Mouse (Mus musculus) liver, embryonic 13.5 days (tissue): ENCODE data around the gene Slc27a5. TPM values are rescaled to one million over a fixed set of nuclear protein-coding genes. Genes with fewer than 3 reads are reported as not detected.

Experiments used
- ATAC-seq: fragments of 200-750 bp; cut with Nextera tagmentation; 2 replicates; pipeline ENCODE4 v1.8.0; 2017; ENCODE audit warnings: low read depth, mild to moderate bottlenecking, moderate number of reproducible peaks, moderate library complexity
- DNase-seq: peaks from one replicate; pipeline ENCODE4 v3.0.0; 2022
- H3K27ac ChIP-seq: fragments of 300-500 bp; sonication (generic); 2 replicates; pipeline ENCODE4 v1.5.1; 2015; ENCODE audit warnings: moderate library complexity, mild to moderate bottlenecking, inconsistent platforms
- H3K27me3 ChIP-seq: fragments of 300-500 bp; sonication (generic); 2 replicates; pipeline ENCODE4 v1.6.1; 2015; ENCODE audit warnings: mild to moderate bottlenecking, inconsistent platforms
- H3K36me3 ChIP-seq: fragments of 300-500 bp; sonication (generic); 2 replicates; pipeline ENCODE4 v1.6.1; 2015; ENCODE audit warnings: mild to moderate bottlenecking, inconsistent platforms
- H3K4me1 ChIP-seq: fragments of 300-500 bp; sonication (generic); replicated peaks from 2 replicates; pipeline ENCODE4 v1.6.1; 2015; ENCODE audit warnings: inconsistent platforms
- H3K4me2 ChIP-seq: fragments of 300-500 bp; sonication (generic); 2 replicates; pipeline ENCODE4 v1.6.1; 2015; ENCODE audit warnings: inconsistent platforms, mild to moderate bottlenecking, moderate library complexity
- H3K4me3 ChIP-seq: fragments of 300-500 bp; sonication (generic); replicated peaks from 2 replicates; pipeline ENCODE4 v1.5.1; 2015; ENCODE audit warnings: mild to moderate bottlenecking, inconsistent platforms
- H3K9ac ChIP-seq: fragments of 300-500 bp; sonication (generic); 2 replicates; pipeline ENCODE4 v1.6.1; 2015; ENCODE audit warnings: mild to moderate bottlenecking, inconsistent platforms
- H3K9me3 ChIP-seq: fragments of 300-500 bp; sonication (generic); replicated peaks from 2 replicates; pipeline ENCODE4 v1.6.1; 2016; ENCODE audit warnings: inconsistent platforms
- WGBS: fragments of 180-500 bp; shearing (Covaris S2); methylation state at CpG from one replicate; pipeline ENCODE4 v1.1.7; 2015; ENCODE audit not compliant: insufficient replicate concordance; 5-methylcytosine and 5-hydroxymethylcytosine counted together
- polyA plus RNA-seq: library from polyadenylated mRNA; unstranded; fragments of >200 nt; fragmentation: Nextera tagmentation; extraction: Ambion mirVana; gene quantifications from 2 replicates; pipeline ENCODE4 v1.2.1, GENCODE M21; 2015

Slc27a5 gene
- polyA plus RNA-seq, 1 experiment from 2014 or later, result 4.9 TPM

DNA sequence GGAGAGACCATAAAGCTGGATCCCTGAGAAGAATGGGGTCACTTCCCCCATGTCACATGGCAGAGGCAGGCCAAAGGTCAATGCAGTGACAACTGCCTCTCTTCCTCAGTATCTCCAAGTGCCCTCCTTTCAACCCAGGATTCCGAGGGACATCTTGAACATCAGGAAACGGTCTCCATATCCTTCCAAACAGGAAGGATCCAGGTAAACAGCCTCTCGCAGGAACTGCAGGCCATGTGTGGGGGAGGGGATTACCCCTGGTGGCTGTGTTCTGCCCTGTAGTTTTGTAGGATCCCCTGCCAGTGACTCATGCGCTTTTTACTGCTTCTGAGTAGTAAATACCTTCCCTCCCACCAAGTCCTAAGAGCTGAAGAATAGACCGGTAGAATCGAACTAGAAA, 18.2 kb downstream of the Slc27a5 start:
- peak overlapping the region; percentile 94; the same call in 1 of the 2 replicates for H3K4me2 ChIP-seq
- H3K27ac ChIP-seq, result 0 out of 2 replicates have a peak overlapping the region, but pooled peaks have one; percentile 94
- peaks cover 36% of the 10 kb centered on the region for H3K4me1 ChIP-seq
- H3K27me3 ChIP-seq, result no peaks in the 10 kb centered on the region
- no peak for DNase-seq
- no peak for ATAC-seq
- no peaks in the 10 kb centered on the region for H3K9me3 ChIP-seq
- peaks cover 10% of the 10 kb centered on the region for H3K36me3 ChIP-seq
- no peak overlapping the region for H3K4me3 ChIP-seq
- H3K9ac ChIP-seq, result 0 out of 2 replicates have a peak overlapping the region, but pooled peaks have one; percentile 0
- 69% methylated on average over 6 of the region's 6 CpGs for WGBS

DNA sequence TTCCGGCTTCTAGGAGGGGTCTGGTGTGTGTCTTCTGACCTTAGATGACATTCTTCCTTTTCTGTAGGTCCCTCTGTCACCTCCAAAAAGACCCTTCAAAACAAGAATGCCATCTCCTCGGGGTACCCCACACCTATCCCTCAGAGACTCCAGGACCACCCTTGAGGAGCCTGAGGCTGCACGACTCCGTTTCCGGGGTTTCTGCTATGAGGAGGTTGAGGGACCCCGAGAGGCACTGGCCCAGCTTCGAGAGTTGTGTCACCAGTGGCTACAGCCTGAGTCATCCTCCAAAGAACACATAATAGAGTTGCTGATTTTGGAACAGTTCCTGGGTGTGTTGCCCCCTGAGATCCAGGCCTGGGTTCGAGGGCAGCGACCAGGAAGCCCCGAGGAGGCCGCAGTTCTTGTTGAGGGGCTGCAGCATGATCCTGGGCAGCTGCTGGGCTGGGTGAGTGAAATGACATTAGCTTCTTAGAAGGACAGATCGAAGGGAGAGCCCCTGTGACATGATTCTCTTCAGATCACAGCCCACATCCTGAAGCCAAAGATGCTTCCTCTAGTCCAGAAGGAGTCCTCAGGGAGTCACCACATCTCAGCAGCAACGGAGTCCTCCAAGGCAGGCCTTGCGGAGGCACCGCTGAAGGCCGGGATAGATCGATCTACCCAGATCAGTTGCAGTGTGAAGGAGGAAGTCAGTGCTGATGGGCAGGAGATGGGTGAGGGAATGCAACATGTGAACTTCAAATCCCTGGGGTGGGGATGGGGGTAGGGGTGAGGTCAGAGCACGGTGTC, 18.9 kb downstream of the Slc27a5 start:
- H3K9ac ChIP-seq, result peak overlapping the region; percentile 84
- no peaks in the 10 kb centered on the region for H3K9me3 ChIP-seq
- peaks cover 10% of the 10 kb centered on the region for H3K36me3 ChIP-seq
- peak overlapping the region; percentile 94 for H3K4me2 ChIP-seq
- H3K27ac ChIP-seq, result peak overlapping the region; percentile 94
- peaks cover 32% of the 10 kb centered on the region for H3K4me1 ChIP-seq
- ATAC-seq (no peak), DNase-seq (no peak)
- no peaks in the 10 kb centered on the region for H3K27me3 ChIP-seq
- 74% methylated on average over 18 of the region's 18 CpGs for WGBS
- H3K4me3 ChIP-seq, result peak overlapping the region; percentile 68

DNA sequence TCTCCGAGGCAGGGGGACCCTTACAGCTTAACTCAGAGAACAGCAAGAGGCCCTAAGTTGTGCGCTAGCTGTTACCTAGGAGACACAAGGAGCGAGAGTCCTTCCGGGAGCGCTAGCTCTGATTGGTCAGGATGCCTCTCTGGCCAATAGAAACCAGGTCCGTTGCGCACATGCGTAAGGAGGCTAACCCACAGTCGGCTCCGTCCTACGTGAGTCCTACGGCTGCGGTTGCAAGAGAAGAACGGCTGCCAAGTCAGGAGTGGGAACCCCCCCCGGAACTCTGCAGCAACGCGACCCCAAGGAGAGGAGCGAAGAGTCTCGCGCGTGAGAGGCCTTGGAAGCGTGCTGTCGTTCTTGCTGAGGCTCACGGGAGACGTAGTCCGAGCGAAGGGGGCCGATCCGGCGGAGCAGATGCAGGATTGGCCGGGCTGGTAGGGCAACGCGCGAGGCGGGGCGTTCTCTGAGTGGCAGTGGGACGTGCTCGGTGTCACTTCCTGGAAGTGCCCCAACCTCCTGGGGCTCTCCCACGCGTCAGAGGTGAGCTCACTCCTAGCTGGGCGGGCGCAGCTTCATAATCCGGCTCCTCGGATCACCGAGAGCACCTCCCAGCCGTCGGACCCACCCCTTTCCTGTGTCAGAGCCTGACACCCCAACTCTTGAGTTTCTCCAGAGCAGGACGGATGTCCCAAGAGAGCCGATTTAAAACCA, 20.2 kb downstream of the Slc27a5 start, which contains the start of gene Zfp446:
Gene Zfp446, plus strand, starts transcription at position 167 of the 708 bp plus-strand sequence.
- no peaks in the 10 kb centered on the region for H3K27me3 ChIP-seq
- H3K4me3 ChIP-seq, result peak within 1 kb of the TSS; percentile 68
- peak within 1 kb of the TSS; percentile 94 for H3K4me2 ChIP-seq
- H3K27ac ChIP-seq, result peak within 1 kb of the TSS; percentile 94
- H3K36me3 ChIP-seq, result peaks cover 10% of the 10 kb centered on the region
- no peaks in the 10 kb centered on the region for H3K9me3 ChIP-seq
- peak; percentile 99 for ATAC-seq
- DNase-seq, result peak; percentile 98
- H3K9ac ChIP-seq, result peak within 1 kb of the TSS; percentile 84
- peaks cover 27% of the 10 kb centered on the region for H3K4me1 ChIP-seq
- under 1% methylated on average over 49 of the region's 49 CpGs for WGBS

DNA sequence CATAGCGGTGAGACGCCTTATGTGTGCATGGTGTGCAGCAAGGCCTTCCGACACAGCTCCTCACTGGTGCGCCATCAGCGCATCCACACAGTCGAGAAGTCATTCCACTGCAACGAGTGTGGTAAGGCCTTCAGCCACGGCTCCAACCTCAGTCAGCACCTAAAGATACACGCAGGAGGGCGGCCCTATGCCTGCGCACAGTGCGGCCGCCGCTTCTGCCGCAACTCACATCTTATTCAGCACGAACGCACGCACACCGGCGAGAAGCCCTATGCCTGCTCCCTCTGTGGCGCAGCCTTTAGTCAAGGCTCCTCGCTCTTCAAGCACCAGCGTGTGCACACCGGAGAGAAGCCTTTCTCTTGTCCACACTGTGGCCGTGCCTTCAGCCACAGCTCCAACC, 27.1 kb downstream of the Slc27a5 start:
- H3K27me3 ChIP-seq, result no peaks in the 10 kb centered on the region
- ATAC-seq, result no peak
- DNase-seq, result no peak
- no peak overlapping the region for H3K4me3 ChIP-seq
- H3K9me3 ChIP-seq, result no peaks in the 10 kb centered on the region
- peaks cover 41% of the 10 kb centered on the region for H3K36me3 ChIP-seq
- no peak overlapping the region for H3K27ac ChIP-seq
- no peak overlapping the region for H3K9ac ChIP-seq
- WGBS, result 88% methylated on average over 25 of the region's 25 CpGs
- H3K4me2 ChIP-seq, result no peak overlapping the region
- peaks cover 29% of the 10 kb centered on the region for H3K4me1 ChIP-seq

DNA sequence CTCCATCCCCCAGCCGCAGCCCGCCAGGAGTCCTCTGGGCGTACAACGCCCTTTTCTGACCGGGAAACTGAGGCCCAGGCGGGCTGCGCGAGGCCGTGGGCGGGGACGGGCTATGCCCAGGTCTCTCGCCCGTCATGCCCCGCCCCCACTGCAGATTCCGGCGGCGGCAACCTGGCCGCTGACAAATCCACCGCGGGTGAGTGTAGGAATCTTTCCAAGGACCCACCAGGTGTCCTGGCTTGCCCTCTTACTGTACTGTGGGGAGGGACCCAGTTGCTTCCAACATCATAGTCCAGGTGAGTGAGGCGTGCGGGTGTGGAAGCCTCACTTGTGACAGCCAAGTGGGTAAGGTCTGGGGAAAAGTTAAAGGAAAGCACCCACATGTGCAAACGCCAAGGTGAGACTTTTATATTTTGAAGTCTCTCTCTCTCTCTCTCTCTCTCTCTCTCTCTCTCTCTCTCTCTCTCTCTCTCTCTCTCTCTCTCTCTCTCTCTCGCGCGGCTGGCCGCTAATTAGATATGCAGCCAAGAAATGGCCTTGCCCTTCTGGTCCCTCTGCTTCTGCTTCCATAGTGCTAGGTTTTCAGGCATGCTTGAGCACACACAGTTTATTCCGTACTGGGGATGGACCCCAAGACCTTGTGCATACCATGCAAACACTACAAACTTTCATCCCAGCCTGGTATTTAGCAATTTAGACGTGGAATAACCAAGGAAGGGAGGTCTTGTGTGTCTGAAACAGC, 31.7 kb downstream of the Slc27a5 start:
- H3K4me2 ChIP-seq, result peak overlapping the region; percentile 93
- H3K9me3 ChIP-seq, result no peaks in the 10 kb centered on the region
- peaks cover 48% of the 10 kb centered on the region for H3K4me1 ChIP-seq
- DNase-seq, result peak; percentile 70
- H3K9ac ChIP-seq, result peak overlapping the region; percentile 84
- peak overlapping the region; percentile 93 for H3K27ac ChIP-seq
- H3K36me3 ChIP-seq, result peaks cover 29% of the 10 kb centered on the region
- WGBS, result 1% methylated on average over 29 of the region's 29 CpGs
- ATAC-seq, result peak; percentile 85
- peak overlapping the region; percentile 79 for H3K4me3 ChIP-seq
- H3K27me3 ChIP-seq, result no peaks in the 10 kb centered on the region

DNA sequence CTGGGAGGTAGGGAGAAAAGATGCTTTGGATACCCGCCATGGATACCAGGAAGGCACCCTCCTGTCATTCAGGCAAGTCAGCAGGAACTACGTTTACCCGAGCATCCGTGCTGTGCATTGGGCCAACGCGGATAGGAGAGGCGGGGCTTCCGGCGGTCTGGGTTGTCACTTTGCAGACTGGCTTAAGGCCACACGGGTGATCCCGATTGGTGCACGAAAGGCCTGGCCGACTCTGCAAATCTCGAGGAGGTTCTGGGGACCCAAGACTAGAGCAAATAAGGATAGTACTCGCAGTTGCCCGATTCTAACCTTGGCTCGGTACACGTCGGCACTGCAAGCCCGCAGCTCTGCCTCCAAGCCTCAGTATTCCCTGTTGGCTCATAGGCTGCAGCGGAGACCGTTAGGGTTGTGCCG, 32.3 kb downstream of the Slc27a5 start, which contains the start of gene Zfp324:
Gene Zfp324, plus strand, starts transcription at position 161 of the 414 bp plus-strand sequence.
- H3K9me3 ChIP-seq, result no peaks in the 10 kb centered on the region
- DNase-seq, result peak; percentile 87
- peak within 1 kb of the TSS; percentile 93 for H3K27ac ChIP-seq
- no peaks in the 10 kb centered on the region for H3K27me3 ChIP-seq
- H3K4me1 ChIP-seq, result peaks cover 53% of the 10 kb centered on the region
- H3K4me3 ChIP-seq, result peak within 1 kb of the TSS; percentile 79
- peak within 1 kb of the TSS; percentile 84 for H3K9ac ChIP-seq
- peak within 1 kb of the TSS; percentile 93 for H3K4me2 ChIP-seq
- ATAC-seq, result peak; percentile 93
- peaks cover 23% of the 10 kb centered on the region for H3K36me3 ChIP-seq
- under 1% methylated on average over 23 of the region's 23 CpGs for WGBS

DNA sequence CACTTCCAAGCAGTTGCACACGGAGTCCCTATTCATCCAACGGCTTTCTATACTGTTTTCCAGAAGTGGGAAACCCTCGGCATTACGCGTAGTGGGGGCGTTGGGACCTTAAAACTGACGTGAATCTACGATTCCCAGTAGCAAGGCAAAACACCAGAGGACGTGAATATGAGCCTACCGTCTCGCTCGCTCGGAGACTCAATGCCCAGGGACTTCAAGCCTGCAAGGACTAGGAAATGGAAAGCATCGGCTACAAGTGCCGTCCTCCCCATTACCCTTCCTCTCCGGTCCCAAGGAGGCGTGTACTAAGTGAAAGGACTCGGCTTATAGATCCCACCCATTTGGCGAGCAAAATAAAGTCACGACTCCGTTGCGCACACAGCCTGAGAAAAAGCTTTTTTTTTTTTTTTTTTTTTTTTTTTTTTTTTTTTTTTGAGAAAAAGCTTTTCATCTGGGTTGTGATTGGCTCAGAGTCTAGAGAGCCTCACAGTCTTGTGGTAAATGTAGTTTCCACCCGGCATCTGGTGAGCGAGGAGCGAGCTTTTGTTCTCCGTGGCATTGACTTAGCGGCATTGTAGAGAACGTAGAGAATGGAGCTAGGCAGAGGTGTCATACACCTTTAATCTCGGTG, 36.4 kb downstream of the Slc27a5 start:
- ATAC-seq, result peak; percentile 45
- H3K4me2 ChIP-seq, result peak overlapping the region; percentile 76
- no peaks in the 10 kb centered on the region for H3K36me3 ChIP-seq
- no peaks in the 10 kb centered on the region for H3K27me3 ChIP-seq
- 1% methylated on average over 29 of the region's 29 CpGs for WGBS
- peak overlapping the region; percentile 62 for H3K4me3 ChIP-seq
- H3K27ac ChIP-seq, result peak overlapping the region; percentile 83
- peak overlapping the region; percentile 71 for H3K9ac ChIP-seq
- H3K9me3 ChIP-seq, result no peaks in the 10 kb centered on the region
- peaks cover 41% of the 10 kb centered on the region for H3K4me1 ChIP-seq
- peak; percentile 38 for DNase-seq

DNA sequence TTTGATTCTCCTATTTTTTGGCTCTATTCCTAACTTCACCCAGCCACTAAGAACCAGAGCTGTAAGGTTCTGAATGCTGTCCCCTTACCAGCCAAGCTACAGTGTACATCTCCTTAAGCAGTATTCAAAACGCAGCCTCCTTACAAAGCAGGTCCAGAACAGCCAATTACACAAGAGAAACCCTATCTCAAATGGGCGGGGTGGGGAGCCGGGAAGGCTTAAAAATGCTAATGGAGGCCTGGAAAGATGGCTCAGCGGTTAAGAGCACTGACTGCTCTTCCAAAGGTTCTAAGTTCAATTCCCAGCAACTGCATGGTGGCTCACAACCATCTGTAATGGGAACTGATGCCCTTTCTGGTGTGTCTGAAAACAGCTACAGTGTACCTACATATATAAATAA, 38.3 kb downstream of the Slc27a5 start:
- no peak overlapping the region for H3K4me3 ChIP-seq
- no peak overlapping the region for H3K4me2 ChIP-seq
- ATAC-seq (no peak), DNase-seq (no peak)
- peaks cover 29% of the 10 kb centered on the region for H3K4me1 ChIP-seq
- H3K9ac ChIP-seq, result no peak overlapping the region
- WGBS, result 34% methylated on average over 4 of the region's 4 CpGs
- H3K27ac ChIP-seq, result no peak overlapping the region; the same call in 1 of the 2 replicates
- no peaks in the 10 kb centered on the region for H3K27me3 ChIP-seq
- H3K36me3 ChIP-seq, result no peaks in the 10 kb centered on the region
- H3K9me3 ChIP-seq, result no peaks in the 10 kb centered on the region

DNA sequence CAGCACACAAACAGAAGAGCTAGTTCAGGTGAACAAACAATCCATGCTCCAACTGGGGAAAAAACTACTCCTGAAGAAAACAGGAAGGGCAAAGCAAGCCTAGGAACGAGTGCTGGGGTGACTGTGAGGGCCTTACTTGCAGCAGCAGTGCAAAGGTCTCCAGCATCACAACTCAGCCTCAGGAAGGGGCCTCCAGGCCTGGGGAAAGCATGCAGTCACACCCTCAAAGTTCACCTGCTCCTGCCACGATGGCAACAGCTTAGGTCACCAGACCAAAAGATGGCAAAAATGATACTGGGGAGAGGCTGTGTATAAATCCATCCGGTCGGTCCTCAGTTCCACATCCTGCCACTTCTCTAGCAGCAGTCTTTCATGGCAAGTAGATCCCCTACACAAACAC, 39.0 kb downstream of the Slc27a5 start:
- no peaks in the 10 kb centered on the region for H3K36me3 ChIP-seq
- 56% methylated on average over 4 of the region's 4 CpGs for WGBS
- no peak for DNase-seq
- no peak for ATAC-seq
- H3K4me1 ChIP-seq, result peaks cover 29% of the 10 kb centered on the region
- no peak overlapping the region; the same call in 1 of the 2 replicates for H3K27ac ChIP-seq
- H3K4me2 ChIP-seq, result no peak overlapping the region
- H3K9ac ChIP-seq, result no peak overlapping the region
- H3K9me3 ChIP-seq, result no peaks in the 10 kb centered on the region
- no peaks in the 10 kb centered on the region for H3K27me3 ChIP-seq
- H3K4me3 ChIP-seq, result no peak overlapping the region

DNA sequence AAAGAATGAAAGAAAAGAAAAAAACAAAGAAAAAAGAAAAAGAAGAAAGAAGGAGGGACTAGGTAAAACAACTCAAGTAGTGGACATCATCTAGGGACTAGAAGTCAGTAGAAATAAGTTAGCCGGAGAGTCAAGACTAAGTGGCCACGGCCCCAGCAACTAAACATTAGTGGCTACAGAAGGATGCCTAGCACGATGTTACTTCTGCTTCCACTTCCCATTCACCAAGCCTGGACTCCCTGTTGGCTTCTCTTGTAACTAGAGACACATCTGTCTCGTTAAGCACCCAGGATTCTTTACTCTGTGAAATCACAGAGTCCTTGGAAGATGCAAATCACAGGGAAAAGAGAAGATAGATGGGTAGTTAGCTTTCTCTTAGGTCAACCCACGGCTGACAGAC, 40.5 kb downstream of the Slc27a5 start:
- 55% methylated on average over 5 of the region's 5 CpGs for WGBS

More for the DNA sequence above, 40.5 kb downstream of the Slc27a5 start:
- Histone ChIP-seq H3K4me1 (peaks cover 25% of the 10 kb centered on the region), H3K27me3 (no peaks in the 10 kb centered on the region), H3K4me3 (no peak overlapping the region), H3K9me3 (no peaks in the 10 kb centered on the region), H3K27ac (no peak overlapping the region), H3K4me2 (no peak overlapping the region), H3K9ac (no peak overlapping the region), H3K36me3 (no peaks in the 10 kb centered on the region)
- ATAC-seq (no peak), DNase-seq (no peak)
